Mouse (Mus musculus): ENCODE measurements around the gene Ttll1. TPM values are rescaled to one million over a fixed set of nuclear protein-coding genes. Genes with fewer than 3 reads are reported as not detected.
"Not testable (repeated sequence)": the region's sequence is repeated elsewhere in the genome, so short reads cannot be mapped to it uniquely, and the experiment has no call there.

The Ttll1 gene
- polyA plus RNA-seq, 1 experiment from 2014 or later: 19.2 TPM

GRCm38 (mm10) chr15:83463369-83464082 lies 47.2 kb downstream of the Ttll1 start:
- H3K4me2 ChIP-seq (replicated peaks; ENCODE audit: low read depth, low read length): peak overlapping the region; percentile 89
- H3K4me3 ChIP-seq (ENCODE audit: low read depth, low read length): peak overlapping the region; percentile 61
- WGBS: 7% methylated on average over 17 of the region's 17 CpGs
- peak overlapping the region; percentile 82 for H3K9ac ChIP-seq (replicated peaks; ENCODE audit: low read depth, low read length)
- H3K36me3 ChIP-seq (ENCODE audit: control insufficient read depth, insufficient read depth, low read length): no peaks in the 10 kb centered on the region
- peak overlapping the region; percentile 77; the same call in 1 of the 2 replicates for H3K27ac ChIP-seq (ENCODE audit: low read length)
- peaks cover 11% of the 10 kb centered on the region; the same call in 1 of the 2 replicates for H3K4me1 ChIP-seq (ENCODE audit: control insufficient read depth, insufficient read depth, low read length)
- no peaks in the 10 kb centered on the region for H3K27me3 ChIP-seq (ENCODE audit: control insufficient read depth, insufficient read depth, low read length)
- ATAC-seq (ENCODE audit: insufficient number of reproducible peaks, insufficient read depth, low FRiP score, low read depth): no peak
- no peaks in the 10 kb centered on the region for H3K9me3 ChIP-seq (ENCODE audit: control insufficient read depth, low read depth, low read length)

- H3K4me3 ChIP-seq (ENCODE audit: low read depth, low read length); H3K9ac ChIP-seq (replicated peaks; ENCODE audit: low read depth, low read length); H3K36me3 ChIP-seq (ENCODE audit: control insufficient read depth, insufficient read depth, low read length); H3K9me3 ChIP-seq (ENCODE audit: control insufficient read depth, low read depth, low read length); H3K27me3 ChIP-seq (ENCODE audit: control insufficient read depth, insufficient read depth, low read length); H3K27ac ChIP-seq (ENCODE audit: low read length); ATAC-seq (ENCODE audit: insufficient number of reproducible peaks, insufficient read depth, low FRiP score, low read depth): not testable (repeated sequence)
- H3K4me1 ChIP-seq (ENCODE audit: control insufficient read depth, insufficient read depth, low read length): peaks cover 11% of the 10 kb centered on the region; the same call in 1 of the 2 replicates
- WGBS: 87% methylated on average over 8 of the region's 8 CpGs
- H3K4me2 ChIP-seq (replicated peaks; ENCODE audit: low read depth, low read length): peak overlapping the region; percentile 89; the same call in 1 of the 2 replicates
Measured at GRCm38 (mm10) chr15:83462349-83462748, 48.3 kb downstream of the Ttll1 start.

GRCm38 (mm10) chr15:83460891-83461290 lies 49.8 kb downstream of the Ttll1 start:
- Histone ChIP-seq H3K27ac (ENCODE audit: low read length) (no peak overlapping the region), H3K4me1 (ENCODE audit: control insufficient read depth, insufficient read depth, low read length) (peaks cover 11% of the 10 kb centered on the region; the same call in 1 of the 2 replicates), H3K4me3 (ENCODE audit: low read depth, low read length) (no peak overlapping the region), H3K9ac (replicated peaks; ENCODE audit: low read depth, low read length) (no peak overlapping the region), H3K9me3 (ENCODE audit: control insufficient read depth, low read depth, low read length) (no peaks in the 10 kb centered on the region), H3K27me3 (ENCODE audit: control insufficient read depth, insufficient read depth, low read length) (no peaks in the 10 kb centered on the region), H3K36me3 (ENCODE audit: control insufficient read depth, insufficient read depth, low read length) (no peaks in the 10 kb centered on the region), H3K4me2 (replicated peaks; ENCODE audit: low read depth, low read length) (no peak overlapping the region)
- ATAC-seq (ENCODE audit: insufficient number of reproducible peaks, insufficient read depth, low FRiP score, low read depth): no peak
- WGBS: 73% methylated on average over 3 of the region's 3 CpGs

- Histone ChIP-seq H3K27me3 (ENCODE audit: control insufficient read depth, insufficient read depth, low read length) (no peaks in the 10 kb centered on the region), H3K36me3 (ENCODE audit: control insufficient read depth, insufficient read depth, low read length) (no peaks in the 10 kb centered on the region), H3K4me3 (ENCODE audit: low read depth, low read length) (no peak overlapping the region), H3K4me2 (replicated peaks; ENCODE audit: low read depth, low read length) (no peak overlapping the region), H3K4me1 (ENCODE audit: control insufficient read depth, insufficient read depth, low read length) (peaks cover 4% of the 10 kb centered on the region; the same call in 1 of the 2 replicates), H3K27ac (ENCODE audit: low read length) (no peak overlapping the region), H3K9ac (replicated peaks; ENCODE audit: low read depth, low read length) (no peak overlapping the region), H3K9me3 (ENCODE audit: control insufficient read depth, low read depth, low read length) (no peaks in the 10 kb centered on the region)
- WGBS: 86% methylated on average over 1 of the region's 1 CpGs
- ATAC-seq (ENCODE audit: insufficient number of reproducible peaks, insufficient read depth, low FRiP score, low read depth): no peak
Measured at GRCm38 (mm10) chr15:83457541-83457940, 53.2 kb downstream of the Ttll1 start.

GRCm38 (mm10) chr15:83455637-83456036 lies 55.1 kb downstream of the Ttll1 start:
- Histone ChIP-seq H3K4me2 (replicated peaks; ENCODE audit: low read depth, low read length) (no peak overlapping the region), H3K9ac (replicated peaks; ENCODE audit: low read depth, low read length) (no peak overlapping the region), H3K4me1 (ENCODE audit: control insufficient read depth, insufficient read depth, low read length) (peaks cover 10% of the 10 kb centered on the region), H3K27me3 (ENCODE audit: control insufficient read depth, insufficient read depth, low read length) (no peaks in the 10 kb centered on the region), H3K36me3 (ENCODE audit: control insufficient read depth, insufficient read depth, low read length) (no peaks in the 10 kb centered on the region), H3K27ac (ENCODE audit: low read length) (no peak overlapping the region), H3K4me3 (ENCODE audit: low read depth, low read length) (no peak overlapping the region), H3K9me3 (ENCODE audit: control insufficient read depth, low read depth, low read length) (no peaks in the 10 kb centered on the region)
- no peak for ATAC-seq (ENCODE audit: insufficient number of reproducible peaks, insufficient read depth, low FRiP score, low read depth)
- WGBS: 83% methylated on average over 5 of the region's 5 CpGs

- H3K4me3 ChIP-seq (ENCODE audit: low read depth, low read length): no peak overlapping the region
- H3K9ac ChIP-seq (replicated peaks; ENCODE audit: low read depth, low read length): no peak overlapping the region
- H3K4me2 ChIP-seq (replicated peaks; ENCODE audit: low read depth, low read length): no peak overlapping the region
- no peaks in the 10 kb centered on the region for H3K9me3 ChIP-seq (ENCODE audit: control insufficient read depth, low read depth, low read length)
- H3K27ac ChIP-seq (ENCODE audit: low read length): no peak overlapping the region
- peaks cover 10% of the 10 kb centered on the region for H3K4me1 ChIP-seq (ENCODE audit: control insufficient read depth, insufficient read depth, low read length)
- no peaks in the 10 kb centered on the region for H3K27me3 ChIP-seq (ENCODE audit: control insufficient read depth, insufficient read depth, low read length)
- no peaks in the 10 kb centered on the region for H3K36me3 ChIP-seq (ENCODE audit: control insufficient read depth, insufficient read depth, low read length)
- no peak for ATAC-seq (ENCODE audit: insufficient number of reproducible peaks, insufficient read depth, low FRiP score, low read depth)
- WGBS: 75% methylated on average over 3 of the region's 3 CpGs
Measured at GRCm38 (mm10) chr15:83455034-83455433, 55.7 kb downstream of the Ttll1 start.

GRCm38 (mm10) chr15:83454419-83454818 lies 56.3 kb downstream of the Ttll1 start:
- no peak overlapping the region for H3K4me2 ChIP-seq (replicated peaks; ENCODE audit: low read depth, low read length)
- H3K9ac ChIP-seq (replicated peaks; ENCODE audit: low read depth, low read length): no peak overlapping the region
- H3K9me3 ChIP-seq (ENCODE audit: control insufficient read depth, low read depth, low read length): no peaks in the 10 kb centered on the region
- no peaks in the 10 kb centered on the region for H3K36me3 ChIP-seq (ENCODE audit: control insufficient read depth, insufficient read depth, low read length)
- no peak overlapping the region for H3K4me3 ChIP-seq (ENCODE audit: low read depth, low read length)
- no peak overlapping the region for H3K27ac ChIP-seq (ENCODE audit: low read length)
- 87% methylated on average over 7 of the region's 7 CpGs for WGBS
- H3K27me3 ChIP-seq (ENCODE audit: control insufficient read depth, insufficient read depth, low read length): no peaks in the 10 kb centered on the region
- H3K4me1 ChIP-seq (ENCODE audit: control insufficient read depth, insufficient read depth, low read length): peaks cover 10% of the 10 kb centered on the region
- ATAC-seq (ENCODE audit: insufficient number of reproducible peaks, insufficient read depth, low FRiP score, low read depth): no peak

GRCm38 (mm10) chr15:83453879-83454278 lies 56.8 kb downstream of the Ttll1 start:
- H3K9ac ChIP-seq (replicated peaks; ENCODE audit: low read depth, low read length): no peak overlapping the region
- no peaks in the 10 kb centered on the region for H3K9me3 ChIP-seq (ENCODE audit: control insufficient read depth, low read depth, low read length)
- H3K27me3 ChIP-seq (ENCODE audit: control insufficient read depth, insufficient read depth, low read length): no peaks in the 10 kb centered on the region
- H3K27ac ChIP-seq (ENCODE audit: low read length): no peak overlapping the region
- no peaks in the 10 kb centered on the region for H3K36me3 ChIP-seq (ENCODE audit: control insufficient read depth, insufficient read depth, low read length)
- no peak for ATAC-seq (ENCODE audit: insufficient number of reproducible peaks, insufficient read depth, low FRiP score, low read depth)
- no peak overlapping the region for H3K4me2 ChIP-seq (replicated peaks; ENCODE audit: low read depth, low read length)
- H3K4me1 ChIP-seq (ENCODE audit: control insufficient read depth, insufficient read depth, low read length): peaks cover 10% of the 10 kb centered on the region
- 87% methylated on average over 3 of the region's 3 CpGs for WGBS
- no peak overlapping the region for H3K4me3 ChIP-seq (ENCODE audit: low read depth, low read length)
